Mouse (Mus musculus) stomach, embryonic 15.5 days (tissue): Measurements from ENCODE around the gene Tbx6. TPM values are rescaled to one million over a fixed set of nuclear protein-coding genes. Genes with fewer than 3 reads are reported as not detected.

Experiments
- ATAC-seq: fragments of 200-750 bp; cut with Nextera tagmentation; 2 replicates; pipeline ENCODE4 v1.8.0; 2017; ENCODE audit warnings: low read depth, moderate number of reproducible peaks, moderate TSS enrichment; ENCODE audit not compliant: insufficient read depth, low FRiP score
- H3K27ac ChIP-seq: fragments of 300-500 bp; sonication (generic); 2 replicates; pipeline ENCODE4 v1.5.1; 2015; ENCODE audit warnings: mild to moderate bottlenecking, inconsistent platforms
- H3K27me3 ChIP-seq: fragments of 300-500 bp; sonication (generic); replicated peaks from 2 replicates; pipeline ENCODE4 v1.6.1; 2015; ENCODE audit warnings: inconsistent platforms
- H3K36me3 ChIP-seq: fragments of 300-500 bp; sonication (generic); 2 replicates; pipeline ENCODE4 v1.6.1; 2015; ENCODE audit warnings: inconsistent platforms
- H3K4me1 ChIP-seq: fragments of 300-500 bp; sonication (generic); 2 replicates; pipeline ENCODE4 v1.6.1; 2015; ENCODE audit warnings: inconsistent platforms
- H3K4me2 ChIP-seq: fragments of 300-500 bp; sonication (generic); 2 replicates; pipeline ENCODE4 v1.6.1; 2015; ENCODE audit warnings: mild to moderate bottlenecking, inconsistent platforms
- H3K4me3 ChIP-seq: fragments of 300-500 bp; sonication (generic); replicated peaks from 2 replicates; pipeline ENCODE4 v1.5.1; 2015; ENCODE audit warnings: inconsistent platforms
- H3K9ac ChIP-seq: fragments of 300-500 bp; sonication (generic); 2 replicates; pipeline ENCODE4 v1.6.1; 2015; ENCODE audit warnings: inconsistent platforms
- H3K9me3 ChIP-seq: fragments of 300-500 bp; sonication (generic); 2 replicates; pipeline ENCODE4 v1.6.1; 2016; ENCODE audit warnings: inconsistent platforms
- WGBS: fragments of 180-500 bp; shearing (Covaris S2); methylation state at CpG from one replicate; pipeline ENCODE4 v1.1.7; 2015; 5-methylcytosine and 5-hydroxymethylcytosine counted together
- polyA plus RNA-seq: library from polyadenylated mRNA; unstranded; fragments of >200 nt; fragmentation: Nextera tagmentation; extraction: Ambion mirVana; gene quantifications from 2 replicates; pipeline ENCODE4 v1.2.1, GENCODE M21; 2015

The Tbx6 gene
- polyA plus RNA-seq, 1 experiment from 2014 or later = 0.46 TPM

DNA sequence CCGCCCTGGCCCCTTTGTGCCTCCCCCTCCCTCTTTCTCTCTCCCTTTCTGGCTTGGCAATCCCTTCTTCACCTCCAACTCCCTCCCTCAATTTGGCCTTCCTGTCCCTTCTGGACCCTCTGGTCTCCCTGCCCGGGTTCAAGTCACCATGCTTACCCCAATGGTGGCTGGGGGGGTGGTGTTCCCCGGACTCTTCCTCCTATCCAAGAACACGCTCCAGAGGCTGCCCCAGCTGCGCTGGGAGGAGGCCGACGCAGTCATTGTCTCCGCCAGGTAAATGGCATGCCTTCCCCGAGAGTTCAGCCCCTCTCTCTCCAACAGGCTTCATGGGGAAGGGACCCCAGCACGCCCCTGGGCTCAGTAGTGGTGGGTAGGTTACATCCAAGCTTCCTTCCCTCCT lies 42.7 kb downstream of the Tbx6 start:
- peaks cover 25% of the 10 kb centered on the region for H3K27me3 ChIP-seq
- WGBS = 17% methylated on average over 10 of the region's 10 CpGs

GRCm38 (mm10) chr7:126825403-126825802 lies 44.1 kb downstream of the Tbx6 start:
- Histone ChIP-seq H3K4me2 (no peak overlapping the region), H3K4me3 (no peak overlapping the region), H3K36me3 (no peaks in the 10 kb centered on the region), H3K27ac (no peak overlapping the region), H3K4me1 (peaks cover 5% of the 10 kb centered on the region; the same call in 1 of the 2 replicates), H3K27me3 (peaks cover 25% of the 10 kb centered on the region), H3K9me3 (no peaks in the 10 kb centered on the region), H3K9ac (no peak overlapping the region)
- 16% methylated on average over 8 of the region's 8 CpGs for WGBS
- no peak for ATAC-seq

More for the DNA sequence above, 42.7 kb downstream of the Tbx6 start:
- H3K36me3 ChIP-seq = no peaks in the 10 kb centered on the region
- no peak overlapping the region for H3K4me2 ChIP-seq
- no peak overlapping the region for H3K9ac ChIP-seq
- no peak for ATAC-seq
- no peak overlapping the region for H3K27ac ChIP-seq
- H3K4me1 ChIP-seq = peaks cover 5% of the 10 kb centered on the region; the same call in 1 of the 2 replicates
- H3K9me3 ChIP-seq = no peaks in the 10 kb centered on the region
- no peak overlapping the region for H3K4me3 ChIP-seq

DNA sequence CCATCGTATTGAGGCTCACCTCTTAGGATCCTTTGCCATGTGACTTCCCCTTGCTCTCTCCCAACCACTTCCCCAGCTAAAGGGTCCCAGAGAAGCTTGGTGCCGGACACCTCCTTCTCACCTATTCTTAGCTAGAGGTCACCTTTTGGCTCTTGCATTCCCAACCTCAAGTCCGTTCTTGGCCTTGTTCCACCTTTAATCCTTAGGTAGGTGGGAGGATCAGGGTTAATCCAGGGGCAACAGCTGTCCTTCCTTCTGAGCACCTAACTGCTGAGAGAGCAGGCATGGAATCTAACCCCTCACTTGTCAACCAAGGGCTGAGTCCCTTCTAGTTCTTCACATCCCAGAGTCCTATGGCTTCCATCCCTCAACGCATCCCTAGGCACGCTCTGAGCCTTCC lies 44.7 kb downstream of the Tbx6 start:
- no peak for ATAC-seq
- H3K9ac ChIP-seq = no peak overlapping the region
- 69% methylated on average over 5 of the region's 5 CpGs for WGBS
- no peaks in the 10 kb centered on the region for H3K9me3 ChIP-seq
- no peak overlapping the region for H3K27ac ChIP-seq
- H3K4me1 ChIP-seq = peaks cover 5% of the 10 kb centered on the region; the same call in 1 of the 2 replicates
- no peaks in the 10 kb centered on the region for H3K36me3 ChIP-seq
- no peak overlapping the region for H3K4me2 ChIP-seq
- no peak overlapping the region for H3K4me3 ChIP-seq
- H3K27me3 ChIP-seq = peaks cover 25% of the 10 kb centered on the region

- no peaks in the 10 kb centered on the region for H3K36me3 ChIP-seq
- H3K4me2 ChIP-seq = peak within 1 kb of the TSS; percentile 53
- WGBS = 46% methylated on average over 5 of the region's 5 CpGs
- H3K27ac ChIP-seq = no peak within 1 kb of the TSS
- 0 out of 2 replicates have a peak, but pooled peaks cover 4% of the 10 kb centered on the region for H3K4me1 ChIP-seq
- no peak within 1 kb of the TSS for H3K9ac ChIP-seq
- ATAC-seq = no peak
- H3K27me3 ChIP-seq = no peaks in the 10 kb centered on the region
- H3K4me3 ChIP-seq = peak within 1 kb of the TSS; percentile 27
- no peaks in the 10 kb centered on the region for H3K9me3 ChIP-seq
Measured at GRCm38 (mm10) chr7:126831539-126831938, 50.3 kb downstream of the Tbx6 start, which contains the start of gene 4930451I11Rik. TSS of gene 4930451I11Rik (minus strand) at chr7:126831639.

GRCm38 (mm10) chr7:126832036-126832598 lies 50.8 kb downstream of the Tbx6 start:
- 0 out of 2 replicates have a peak, but pooled peaks cover 4% of the 10 kb centered on the region for H3K4me1 ChIP-seq
- no peaks in the 10 kb centered on the region for H3K9me3 ChIP-seq
- no peak overlapping the region for H3K9ac ChIP-seq
- H3K27me3 ChIP-seq = no peaks in the 10 kb centered on the region
- H3K4me3 ChIP-seq = peak overlapping the region; percentile 27
- under 1% methylated on average over 21 of the region's 21 CpGs for WGBS
- H3K27ac ChIP-seq = no peak overlapping the region
- peak; percentile 78 for ATAC-seq
- H3K4me2 ChIP-seq = peak overlapping the region; percentile 53
- H3K36me3 ChIP-seq = no peaks in the 10 kb centered on the region

GRCm38 (mm10) chr7:126833294-126833693 lies 52.0 kb downstream of the Tbx6 start:
- Histone ChIP-seq H3K4me1 (0 out of 2 replicates have a peak, but pooled peaks cover 4% of the 10 kb centered on the region), H3K36me3 (no peaks in the 10 kb centered on the region), H3K9me3 (no peaks in the 10 kb centered on the region), H3K4me2 (no peak overlapping the region), H3K9ac (no peak overlapping the region), H3K27me3 (no peaks in the 10 kb centered on the region), H3K27ac (no peak overlapping the region), H3K4me3 (no peak overlapping the region)
- 100% methylated on average over 1 of the region's 1 CpGs for WGBS
- ATAC-seq = no peak

Other genes with a start within 250 kb of the Tbx6 start
- 188 and 196 TPM in 2 replicates for gene Eif3c, start 215.1 kb upstream of the Tbx6 start, polyA plus RNA-seq
- 1.2 and 1.3 TPM in 2 replicates for gene Apobr, start 196.5 kb upstream of the Tbx6 start, polyA plus RNA-seq
- gene Cln3, start 195.7 kb upstream of the Tbx6 start, polyA plus RNA-seq = 30.4 and 33.1 TPM in 2 replicates
- 0.13 and 0.26 TPM in 2 replicates for gene Il27, start 186.5 kb upstream of the Tbx6 start, polyA plus RNA-seq
- gene Nupr1, start 150.6 kb upstream of the Tbx6 start, polyA plus RNA-seq = 156 and 197 TPM in 2 replicates
- gene Sgf29, start 132.2 kb upstream of the Tbx6 start, polyA plus RNA-seq = 43.5 and 53.8 TPM in 2 replicates
- gene Sult1a1, start 105.1 kb upstream of the Tbx6 start, polyA plus RNA-seq = 7.1 and 9.7 TPM in 2 replicates
- 105 and 114 TPM in 2 replicates for gene Bola2, start 86.1 kb upstream of the Tbx6 start, polyA plus RNA-seq
- gene Slx1b, start 85.7 kb upstream of the Tbx6 start, polyA plus RNA-seq = 7.9 and 9.6 TPM in 2 replicates
- gene Coro1a, start 73.7 kb upstream of the Tbx6 start, polyA plus RNA-seq = 50.1 and 51.9 TPM in 2 replicates
- 99.9 TPM in 2 replicates for gene Mapk3, start 21.9 kb upstream of the Tbx6 start, polyA plus RNA-seq
- gene Gdpd3, start 15.1 kb upstream of the Tbx6 start, polyA plus RNA-seq = 3.1 and 3.3 TPM in 2 replicates
- gene Ypel3, start 4.5 kb upstream of the Tbx6 start, polyA plus RNA-seq = 81.9 and 93.0 TPM in 2 replicates
- gene Ppp4c, start 11.0 kb downstream of the Tbx6 start, polyA plus RNA-seq = 237 and 240 TPM in 2 replicates
- 0.73 and 0.74 TPM in 2 replicates for gene Fam57b, start 16.2 kb downstream of the Tbx6 start, polyA plus RNA-seq
- gene 4930451I11Rik, start 50.2 kb downstream of the Tbx6 start, polyA plus RNA-seq = not detected in 2 replicates
- gene Doc2a, start 65.9 kb downstream of the Tbx6 start, polyA plus RNA-seq = 0.62 and 0.74 TPM in 2 replicates
- 28.5 and 28.8 TPM in 2 replicates for gene Hirip3, start 80.5 kb downstream of the Tbx6 start, polyA plus RNA-seq
- 60.1 and 68.3 TPM in 2 replicates for gene Ino80e, start 80.9 kb downstream of the Tbx6 start, polyA plus RNA-seq
- gene Taok2, start 103.2 kb downstream of the Tbx6 start, polyA plus RNA-seq = 38.3 and 40.1 TPM in 2 replicates
- gene Tmem219, start 141.4 kb downstream of the Tbx6 start, polyA plus RNA-seq = 32.0 and 33.4 TPM in 2 replicates
- gene Kctd13, start 147.4 kb downstream of the Tbx6 start, polyA plus RNA-seq = 15.0 and 15.1 TPM in 2 replicates
- gene Asphd1, start 168.1 kb downstream of the Tbx6 start, polyA plus RNA-seq = 0.37 and 0.44 TPM in 2 replicates
- 1.5 and 2.3 TPM in 2 replicates for gene Sez6l2, start 169.1 kb downstream of the Tbx6 start, polyA plus RNA-seq
- gene Cdipt, start 194.4 kb downstream of the Tbx6 start, polyA plus RNA-seq = 113 and 119 TPM in 2 replicates
- gene Cdiptos, start 194.6 kb downstream of the Tbx6 start, polyA plus RNA-seq = 2.1 and 2.4 TPM in 2 replicates
- gene Mvp, start 233.1 kb downstream of the Tbx6 start, polyA plus RNA-seq = 27.2 and 29.1 TPM in 2 replicates
- gene Pagr1b, start 235.0 kb downstream of the Tbx6 start, polyA plus RNA-seq = 1.0 TPM in 1 of 2 replicates, not detected in the other
- 33.1 and 62.5 TPM in 2 replicates for gene Pagr1a, start 235.9 kb downstream of the Tbx6 start, polyA plus RNA-seq
- gene Gm42742, start 239.6 kb downstream of the Tbx6 start, polyA plus RNA-seq = 25.0 and 63.8 TPM in 2 replicates
- gene Prrt2, start 239.7 kb downstream of the Tbx6 start, polyA plus RNA-seq = 5.9 and 8.1 TPM in 2 replicates
- 67.7 and 69.7 TPM in 2 replicates for gene Maz, start 245.6 kb downstream of the Tbx6 start, polyA plus RNA-seq